Mouse (Mus musculus) skeletal muscle tissue, postnatal 0 days (tissue): ENCODE data around the gene Pgm5. TPM values are rescaled to one million over a fixed set of nuclear protein-coding genes. Genes with fewer than 3 reads are reported as not detected.

Experiments
- polyA plus RNA-seq: library from polyadenylated mRNA; unstranded; fragments of >200 nt; fragmentation: Nextera tagmentation; extraction: Ambion mirVana; gene quantifications from 2 replicates; pipeline ENCODE4 v1.2.1, GENCODE M21; 2015

Gene Pgm5
- polyA plus RNA-seq = 2.5 and 3.4 TPM in 2 replicates

GRCm38 (mm10) chr19:24861612-24862451 lies at the start of gene Pgm5:
TSS of gene Pgm5 (minus strand) at chr19:24861855.

GRCm38 (mm10) chr19:24900581-24901220 lies 39.0 kb upstream of the Pgm5 start, which contains the start of gene Foxd4:
TSS of gene Foxd4 (minus strand) at chr19:24901197.

DNA sequence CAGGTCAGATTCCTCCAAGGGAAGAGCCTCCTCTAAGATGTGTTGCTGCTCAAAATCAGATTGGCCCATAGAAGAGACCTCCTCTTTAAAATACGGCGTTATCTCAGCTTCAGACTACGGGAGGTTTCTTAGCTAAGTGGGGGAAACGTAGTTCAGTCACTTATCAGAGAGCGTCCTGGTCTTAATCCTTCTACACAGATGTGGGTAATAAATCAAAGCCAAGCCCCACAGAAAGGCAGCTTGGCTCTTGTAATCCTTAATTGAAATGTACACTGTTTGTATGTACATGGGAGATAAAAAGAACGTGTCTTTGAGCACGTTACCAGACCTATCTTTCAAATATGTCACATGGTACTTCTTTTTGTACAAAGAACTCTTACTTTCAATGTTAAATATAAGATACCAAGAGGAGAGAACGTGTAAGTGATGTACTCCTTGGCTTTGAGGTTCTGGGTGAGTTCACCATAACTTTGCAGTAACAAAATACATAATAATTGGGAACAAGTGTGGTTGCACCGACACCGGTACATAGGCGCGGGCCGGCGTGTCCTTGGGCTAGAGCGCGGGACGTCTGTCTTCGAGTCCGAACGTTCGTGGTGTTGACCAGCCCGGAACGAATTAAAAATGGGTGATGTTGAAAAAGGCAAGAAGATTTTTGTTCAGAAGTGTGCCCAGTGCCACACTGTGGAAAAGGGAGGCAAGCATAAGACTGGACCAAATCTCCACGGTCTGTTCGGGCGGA lies 13.6 kb upstream of the Pgm5 start, which contains the start of gene Gm10053:
Gm10053 (plus strand) TSS at position 558 of the 742 bp plus-strand sequence.

DNA sequence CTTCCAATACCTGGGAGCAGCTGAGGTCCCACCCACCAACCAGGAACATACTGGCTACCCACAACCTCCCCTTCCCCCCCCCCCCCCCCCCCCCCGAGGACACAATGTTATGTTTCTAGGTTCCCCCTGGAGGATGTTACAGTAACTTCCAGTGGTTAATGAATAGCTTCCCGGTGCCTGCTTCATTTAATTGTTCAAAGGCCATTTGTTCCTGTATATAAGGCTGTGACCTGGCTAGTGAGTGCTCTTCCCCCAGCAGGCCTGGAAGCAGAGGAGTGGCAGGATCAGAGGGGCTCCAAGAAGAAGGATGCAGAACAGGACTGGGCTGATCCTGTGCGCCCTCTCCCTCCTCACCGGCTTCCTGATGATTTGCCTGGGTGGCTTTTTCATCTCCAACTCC lies 187.9 kb downstream of the Pgm5 start, which contains the start of gene Tmem252:
Tmem252 (plus strand) TSS at position 247 of the 400 bp plus-strand sequence.

Other genes with a start within 250 kb of the Pgm5 start
- gene Tmem252, start 187.8 kb downstream of the Pgm5 start, polyA plus RNA-seq = 2.2 and 2.7 TPM in 2 replicates
- gene Gm10053, start 13.8 kb upstream of the Pgm5 start, polyA plus RNA-seq = 719 and 910 TPM in 2 replicates
- gene Foxd4, start 39.3 kb upstream of the Pgm5 start, polyA plus RNA-seq = 0.27 and 0.28 TPM in 2 replicates
- gene Cbwd1, start 99.8 kb upstream of the Pgm5 start, polyA plus RNA-seq = 11.8 and 13.2 TPM in 2 replicates
- gene Dock8, start 137.7 kb upstream of the Pgm5 start, polyA plus RNA-seq = 1.1 and 2.6 TPM in 2 replicates